Mouse (Mus musculus): ENCODE measurements around the gene Mrpl28. TPM values are rescaled to one million over a fixed set of nuclear protein-coding genes. Genes with fewer than 3 reads are reported as not detected.

The Mrpl28 gene
- polyA plus RNA-seq, 1 experiment from 2014 or later = 174 TPM

- H3K9me3 ChIP-seq = no peaks in the 10 kb centered on the region
- H3K9ac ChIP-seq = no peak overlapping the region
- H3K4me2 ChIP-seq = no peak overlapping the region
- no peak overlapping the region for H3K4me3 ChIP-seq
- 47% methylated on average over 33 of the region's 33 CpGs for WGBS
- peaks cover 17% of the 10 kb centered on the region for H3K4me1 ChIP-seq (replicated peaks)
- peaks cover under 1% of the 10 kb centered on the region; the same call in 1 of the 2 replicates for H3K36me3 ChIP-seq
- peaks cover 47% of the 10 kb centered on the region for H3K27me3 ChIP-seq
- no peak; the same call in 1 of the 2 replicates for ATAC-seq (ENCODE audit: low read depth)
- no peak overlapping the region for H3K27ac ChIP-seq (replicated peaks)
Observed at GRCm38 (mm10) chr17:26119766-26120710, 3.3 kb upstream of the Mrpl28 start.

- H3K27me3 ChIP-seq = peaks cover 23% of the 10 kb centered on the region
- peaks cover 21% of the 10 kb centered on the region for H3K4me1 ChIP-seq (replicated peaks)
- no peak overlapping the region for H3K4me2 ChIP-seq
- 58% methylated on average over 5 of the region's 5 CpGs for WGBS
- H3K9me3 ChIP-seq = no peaks in the 10 kb centered on the region
- peak overlapping the region; percentile 13; the same call in 1 of the 2 replicates for H3K9ac ChIP-seq
- peaks cover 24% of the 10 kb centered on the region for H3K36me3 ChIP-seq
- peak; percentile 13; the same call in 1 of the 2 replicates for ATAC-seq (ENCODE audit: low read depth)
- no peak overlapping the region for H3K27ac ChIP-seq (replicated peaks)
- no peak overlapping the region for H3K4me3 ChIP-seq
Observed at GRCm38 (mm10) chr17:26122431-26123140, 714 bp upstream of the Mrpl28 start.

- H3K4me1 ChIP-seq (replicated peaks) = peaks cover 21% of the 10 kb centered on the region
- H3K4me3 ChIP-seq = peak overlapping the region; percentile 68
- H3K27me3 ChIP-seq = peaks cover 3% of the 10 kb centered on the region; the same call in 1 of the 2 replicates
- peak overlapping the region; percentile 81 for H3K9ac ChIP-seq
- ATAC-seq (ENCODE audit: low read depth) = no peak
- H3K36me3 ChIP-seq = peaks cover 43% of the 10 kb centered on the region
- H3K9me3 ChIP-seq = no peaks in the 10 kb centered on the region
- no peak overlapping the region for H3K27ac ChIP-seq (replicated peaks)
- WGBS = 90% methylated on average over 7 of the region's 7 CpGs
- peak overlapping the region; percentile 92 for H3K4me2 ChIP-seq
Observed at GRCm38 (mm10) chr17:26124560-26124959, 1.3 kb downstream of the Mrpl28 start.

GRCm38 (mm10) chr17:26125226-26125625 is 1.9 kb downstream of the Mrpl28 start:
- H3K4me1 ChIP-seq (replicated peaks) = peaks cover 21% of the 10 kb centered on the region
- ATAC-seq (ENCODE audit: low read depth) = no peak
- H3K9ac ChIP-seq = no peak overlapping the region
- H3K9me3 ChIP-seq = no peaks in the 10 kb centered on the region
- H3K4me3 ChIP-seq = no peak overlapping the region
- H3K27ac ChIP-seq (replicated peaks) = no peak overlapping the region
- H3K27me3 ChIP-seq = no peaks in the 10 kb centered on the region
- WGBS = 97% methylated on average over 10 of the region's 10 CpGs
- peaks cover 50% of the 10 kb centered on the region for H3K36me3 ChIP-seq
- no peak overlapping the region for H3K4me2 ChIP-seq

GRCm38 (mm10) chr17:26131062-26131732 is 7.9 kb downstream of the Mrpl28 start:
- no peak for ATAC-seq (ENCODE audit: low read depth)
- no peak overlapping the region for H3K27ac ChIP-seq (replicated peaks)
- H3K27me3 ChIP-seq = no peaks in the 10 kb centered on the region
- no peak overlapping the region for H3K4me2 ChIP-seq
- WGBS = 77% methylated on average over 18 of the region's 18 CpGs
- no peak overlapping the region for H3K4me3 ChIP-seq
- H3K9ac ChIP-seq = no peak overlapping the region
- H3K36me3 ChIP-seq = peaks cover 70% of the 10 kb centered on the region
- H3K4me1 ChIP-seq (replicated peaks) = no peaks in the 10 kb centered on the region
- H3K9me3 ChIP-seq = no peaks in the 10 kb centered on the region

GRCm38 (mm10) chr17:26131856-26132853 is 8.9 kb downstream of the Mrpl28 start:
- no peaks in the 10 kb centered on the region for H3K9me3 ChIP-seq
- 89% methylated on average over 18 of the region's 18 CpGs for WGBS
- H3K36me3 ChIP-seq = peaks cover 60% of the 10 kb centered on the region
- H3K9ac ChIP-seq = no peak overlapping the region
- H3K4me3 ChIP-seq = no peak overlapping the region
- H3K4me2 ChIP-seq = no peak overlapping the region
- no peaks in the 10 kb centered on the region for H3K4me1 ChIP-seq (replicated peaks)
- no peaks in the 10 kb centered on the region for H3K27me3 ChIP-seq
- ATAC-seq (ENCODE audit: low read depth) = no peak
- H3K27ac ChIP-seq (replicated peaks) = no peak overlapping the region

- Histone ChIP-seq H3K36me3 (peaks cover 10% of the 10 kb centered on the region), H3K4me3 (peak overlapping the region; percentile 95; the same call in 1 of the 2 replicates), H3K27ac (replicated peaks) (no peak overlapping the region), H3K4me1 (replicated peaks) (peaks cover 29% of the 10 kb centered on the region), H3K9me3 (no peaks in the 10 kb centered on the region), H3K27me3 (no peaks in the 10 kb centered on the region), H3K9ac (no peak overlapping the region), H3K4me2 (no peak overlapping the region)
- WGBS = 92% methylated on average over 11 of the region's 11 CpGs
- no peak for ATAC-seq (ENCODE audit: low read depth)
Observed at GRCm38 (mm10) chr17:26137106-26137750, 13.9 kb downstream of the Mrpl28 start.

- Histone ChIP-seq H3K27ac (replicated peaks) (peak overlapping the region; percentile 97), H3K9ac (peak overlapping the region; percentile 57), H3K9me3 (no peaks in the 10 kb centered on the region), H3K27me3 (no peaks in the 10 kb centered on the region), H3K4me3 (peak overlapping the region; percentile 95), H3K36me3 (peaks cover 9% of the 10 kb centered on the region), H3K4me2 (peak overlapping the region; percentile 87), H3K4me1 (replicated peaks) (peaks cover 29% of the 10 kb centered on the region)
- ATAC-seq (ENCODE audit: low read depth) = no peak
- 77% methylated on average over 2 of the region's 2 CpGs for WGBS
Observed at GRCm38 (mm10) chr17:26137751-26138130, 14.4 kb downstream of the Mrpl28 start.

- H3K4me1 ChIP-seq (replicated peaks) = peaks cover 29% of the 10 kb centered on the region
- peak; percentile 97 for ATAC-seq (ENCODE audit: low read depth)
Observed at GRCm38 (mm10) chr17:26138239-26138836, 15.0 kb downstream of the Mrpl28 start, which contains the start of gene Axin1. Gene Axin1 (plus strand): TSS chr17:26138688.

GRCm38 (mm10) chr17:26138901-26139381 is 15.6 kb downstream of the Mrpl28 start:
- Histone ChIP-seq H3K36me3 (peaks cover 16% of the 10 kb centered on the region), H3K4me2 (peak overlapping the region; percentile 87), H3K9me3 (no peaks in the 10 kb centered on the region), H3K27ac (replicated peaks) (peak overlapping the region; percentile 97), H3K9ac (peak overlapping the region; percentile 99), H3K27me3 (no peaks in the 10 kb centered on the region), H3K4me3 (peak overlapping the region; percentile 95), H3K4me1 (replicated peaks) (peaks cover 29% of the 10 kb centered on the region)
- under 1% methylated on average over 55 of the region's 58 CpGs for WGBS
- ATAC-seq (ENCODE audit: low read depth) = peak; percentile 76

More at GRCm38 (mm10) chr17:26138239-26138836, 15.0 kb downstream of the Mrpl28 start, which contains the start of gene Axin1:
- Histone ChIP-seq H3K27me3 (no peaks in the 10 kb centered on the region), H3K9ac (peak within 1 kb of the TSS; percentile 99), H3K27ac (replicated peaks) (peak within 1 kb of the TSS; percentile 97), H3K4me2 (peak within 1 kb of the TSS; percentile 87), H3K9me3 (no peaks in the 10 kb centered on the region), H3K4me3 (peak within 1 kb of the TSS; percentile 95), H3K36me3 (peaks cover 10% of the 10 kb centered on the region)
- under 1% methylated on average over 42 of the region's 42 CpGs for WGBS
